Mouse (Mus musculus) erythroblast, embryonic 14.5 days (primary cell): ENCODE results near the gene Klhl40.

Experiments
- GATA1 ChIP-seq: IDR thresholded peaks from 2 replicates; pipeline ENCODE4 v1.6.1; 2012; ENCODE audit warnings: low read length, inconsistent platforms, mixed read lengths
- TAL1 ChIP-seq: IDR thresholded peaks from 3 replicates; pipeline ENCODE4 v1.6.1; 2012; ENCODE audit warnings: low read length, inconsistent platforms, mixed read lengths

GRCm38 (mm10) chr9:121754624-121755023, 22.8 kb upstream of the Klhl40 start:
- no peak for TF ChIP-seq GATA1
- TF ChIP-seq TAL1, result no peak
